Mouse (Mus musculus) megakaryocyte, adult 5-6 weeks (primary cell): ENCODE measurements around the gene Rab38. TPM values are rescaled to one million over a fixed set of nuclear protein-coding genes. Genes with fewer than 3 reads are reported as not detected.

ENCODE experiments used
- ATAC-seq: 2 replicates; pipeline ENCODE4 v1.8.0; 2016; ENCODE audit warnings: mild to moderate bottlenecking, inconsistent platforms; ENCODE audit not compliant: poor library complexity, severe bottlenecking
- total RNA-seq, 2 experiments: library from RNA; stranded (forward) in 1 of 2; stranded (reverse) in 1 of 2; fragments of 153-499, 151-499 nt in 1 of 2; fragments of 221-1000, 200-1000 nt in 1 of 2; gene quantifications; 2 replicates each; pipeline versions ENCODE4 v1.2.3 to v1.2.4; 2015 to 2017

The Rab38 gene
- 3.5 and 4.0 TPM in 2 replicates for total RNA-seq (2015)
- 1.2 and 4.7 TPM in 2 replicates for total RNA-seq (2017)

GRCm38 (mm10) chr7:88429786-88430691 is at the start of gene Rab38:
Rab38 (plus strand) TSS chr7:88430273.
- peak; percentile 88 for ATAC-seq

GRCm38 (mm10) chr7:88394568-88394967 is 35.5 kb upstream of the Rab38 start:
- no peak for ATAC-seq

- ATAC-seq, result no peak
These were observed 34.3 kb upstream of the Rab38 start for GRCm38 (mm10) chr7:88395745-88396144.

GRCm38 (mm10) chr7:88405311-88405710 is 24.8 kb upstream of the Rab38 start:
- ATAC-seq, result no peak

GRCm38 (mm10) chr7:88406466-88406865 is 23.6 kb upstream of the Rab38 start:
- ATAC-seq, result no peak

- ATAC-seq, result no peak
These were observed 8.3 kb upstream of the Rab38 start for GRCm38 (mm10) chr7:88421821-88422220.

- ATAC-seq, result peak; percentile 56
These were observed 6.2 kb upstream of the Rab38 start for GRCm38 (mm10) chr7:88423889-88424288.

GRCm38 (mm10) chr7:88425744-88426143 is 4.3 kb upstream of the Rab38 start:
- no peak for ATAC-seq

GRCm38 (mm10) chr7:88427484-88427883 is 2.6 kb upstream of the Rab38 start:
- no peak for ATAC-seq

- 0 out of 2 replicates have a peak, but pooled peaks have one; percentile 3 for ATAC-seq
These were observed 615 bp downstream of the Rab38 start for GRCm38 (mm10) chr7:88430692-88431084.

GRCm38 (mm10) chr7:88440301-88440700 is 10.2 kb downstream of the Rab38 start:
- ATAC-seq, result no peak

- ATAC-seq, result peak; percentile 24; the same call in 1 of the 2 replicates
These were observed 12.6 kb downstream of the Rab38 start for GRCm38 (mm10) chr7:88442649-88443048.

GRCm38 (mm10) chr7:88443435-88443834 is 13.4 kb downstream of the Rab38 start:
- no peak for ATAC-seq

GRCm38 (mm10) chr7:88445320-88445903 is 15.3 kb downstream of the Rab38 start:
- ATAC-seq, result 0 out of 2 replicates have a peak, but pooled peaks have one; percentile 10

- ATAC-seq, result peak; percentile 39
These were observed 23.2 kb downstream of the Rab38 start for GRCm38 (mm10) chr7:88453234-88453633.

- peak; percentile 38; the same call in 1 of the 2 replicates for ATAC-seq
These were observed 27.8 kb downstream of the Rab38 start for GRCm38 (mm10) chr7:88457827-88458226.

- no peak for ATAC-seq
These were observed 37.7 kb downstream of the Rab38 start for GRCm38 (mm10) chr7:88467754-88468153.

- peak; percentile 79 for ATAC-seq
These were observed 52.1 kb downstream of the Rab38 start for GRCm38 (mm10) chr7:88482110-88482619.

- ATAC-seq, result peak; percentile 7
These were observed 52.6 kb downstream of the Rab38 start for GRCm38 (mm10) chr7:88482628-88483027.

GRCm38 (mm10) chr7:88491020-88491419 is 60.9 kb downstream of the Rab38 start:
- no peak for ATAC-seq

- ATAC-seq, result peak; percentile 72
These were observed 72.2 kb downstream of the Rab38 start for GRCm38 (mm10) chr7:88502217-88502817.
